Mouse (Mus musculus) cerebellum, adult 9-11 months (tissue): ENCODE measurements around the gene Cog2.

Experiments used
- DNase-seq: peaks from one replicate; pipeline ENCODE4 v3.0.0; 2022

The Cog2 gene

DNA sequence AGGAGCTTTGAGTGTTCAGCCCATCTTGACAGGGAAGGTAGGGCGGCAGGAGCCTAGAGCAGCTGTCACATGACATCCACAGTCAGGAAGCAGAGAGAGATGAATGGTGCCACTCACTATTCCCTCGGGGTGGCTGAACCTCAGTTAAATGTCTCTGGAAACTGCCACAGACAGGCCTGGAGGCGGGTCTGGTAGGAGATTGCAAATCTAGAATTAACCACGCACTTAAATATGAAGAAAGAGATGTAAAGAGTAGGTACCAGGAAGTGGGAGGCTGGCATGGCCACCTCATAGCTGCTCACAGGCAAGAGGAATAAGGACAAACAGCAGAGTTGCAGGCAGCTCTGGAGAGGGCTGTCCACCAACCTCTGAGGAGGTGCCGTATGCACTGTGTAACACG lies 3.4 kb upstream of the Cog2 start:
- no peak for DNase-seq

DNA sequence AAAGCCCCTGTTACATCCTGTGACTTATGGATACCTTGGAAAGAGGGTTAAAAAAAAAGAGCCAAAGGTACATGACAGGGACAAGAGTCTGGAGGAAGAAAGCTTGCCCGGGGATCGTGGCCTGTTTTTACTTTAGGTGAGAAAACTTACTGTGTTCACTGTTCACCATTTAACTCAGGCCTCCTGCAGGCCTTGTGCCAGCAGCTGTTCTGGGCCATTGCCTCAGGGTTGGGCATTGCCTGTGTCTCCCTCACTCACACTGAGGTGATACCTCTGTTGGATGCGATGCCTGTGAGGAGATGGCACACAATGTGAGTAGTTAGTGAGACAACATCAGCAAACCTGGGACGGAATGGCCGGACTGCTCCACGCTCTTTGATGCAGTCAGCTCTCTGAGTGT lies 1.4 kb downstream of the Cog2 start:
- peak; percentile 32 for DNase-seq

DNA sequence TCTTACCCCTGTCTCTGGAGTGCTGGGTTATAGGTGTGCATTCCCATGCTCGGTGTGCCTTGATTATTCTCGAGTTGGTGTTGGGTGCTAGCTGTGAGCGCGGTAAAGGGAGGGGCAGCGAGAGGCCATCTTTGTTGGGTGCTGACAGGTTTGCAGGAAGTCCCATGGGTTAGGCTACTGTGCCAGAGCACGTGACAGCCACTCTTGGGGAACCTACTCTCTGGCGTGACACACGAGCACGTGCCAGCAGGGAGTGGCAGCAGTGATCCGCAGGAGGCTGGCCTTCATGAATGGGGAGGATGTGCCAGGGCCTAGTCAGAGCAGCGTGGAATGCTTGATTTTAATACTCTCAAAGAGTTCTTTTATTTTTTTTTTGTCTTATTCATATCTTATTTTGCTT lies 5.7 kb downstream of the Cog2 start:
- no peak for DNase-seq

DNA sequence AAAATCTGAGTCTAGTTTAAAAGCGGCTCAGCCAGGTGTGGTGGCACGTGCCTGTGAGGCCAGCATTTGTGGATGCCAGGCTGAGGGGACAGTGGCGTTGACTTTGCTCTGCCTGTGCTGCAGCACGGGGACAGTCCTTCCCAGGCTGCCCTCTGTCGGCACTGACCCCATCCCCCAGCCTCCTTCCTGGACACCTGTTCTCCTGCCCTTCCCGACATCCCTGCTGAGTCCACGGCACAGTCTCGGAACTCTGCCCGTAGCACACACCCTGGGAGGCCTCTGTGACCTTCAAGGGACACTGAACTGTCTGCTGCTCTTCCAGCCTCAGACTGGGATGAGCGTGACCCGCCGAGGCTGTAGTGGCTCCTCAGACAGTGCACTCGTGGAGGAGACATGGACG lies 9.5 kb downstream of the Cog2 start:
- DNase-seq: peak; percentile 91

DNA sequence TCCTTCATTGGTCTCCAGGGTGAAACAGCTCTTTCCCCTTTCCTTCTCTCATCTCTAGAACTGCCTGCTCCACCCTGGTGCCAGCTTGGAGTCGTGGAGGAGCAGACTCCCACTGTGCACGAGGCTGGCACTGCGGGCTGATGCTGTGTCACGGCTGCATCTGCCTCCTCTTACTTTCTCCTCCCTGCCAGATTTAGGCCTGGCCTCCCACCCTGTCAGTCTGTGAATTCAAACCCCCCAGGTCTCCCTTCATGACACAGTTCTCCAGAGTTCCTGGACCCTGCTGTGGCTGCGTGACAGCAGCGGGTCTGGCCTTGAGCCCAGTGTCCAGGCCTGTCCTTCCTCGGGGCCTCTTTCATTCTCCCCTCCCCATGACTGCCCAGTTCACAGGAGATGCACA lies 10.0 kb downstream of the Cog2 start:
- DNase-seq: peak; percentile 73

DNA sequence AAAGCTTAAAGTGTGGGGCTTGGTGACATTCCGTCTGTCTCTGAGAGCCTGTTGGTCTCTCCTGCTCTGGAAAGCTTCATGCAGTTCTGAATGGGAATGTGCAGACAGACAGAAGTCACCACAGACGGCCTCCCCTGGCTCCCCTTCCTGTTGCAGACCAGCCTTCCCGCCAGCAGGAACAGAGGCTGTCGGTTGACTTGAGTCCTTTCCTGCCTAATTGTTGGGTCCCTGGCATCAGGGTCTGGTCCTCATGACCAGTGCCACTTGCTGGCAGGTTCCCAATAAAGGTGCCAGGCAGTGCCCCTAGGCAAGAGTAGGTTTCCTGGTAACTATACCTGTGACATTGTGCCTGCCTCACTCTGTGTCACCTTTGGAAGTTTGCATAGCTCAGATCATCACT lies 10.4 kb downstream of the Cog2 start:
- peak; percentile 56 for DNase-seq

DNA sequence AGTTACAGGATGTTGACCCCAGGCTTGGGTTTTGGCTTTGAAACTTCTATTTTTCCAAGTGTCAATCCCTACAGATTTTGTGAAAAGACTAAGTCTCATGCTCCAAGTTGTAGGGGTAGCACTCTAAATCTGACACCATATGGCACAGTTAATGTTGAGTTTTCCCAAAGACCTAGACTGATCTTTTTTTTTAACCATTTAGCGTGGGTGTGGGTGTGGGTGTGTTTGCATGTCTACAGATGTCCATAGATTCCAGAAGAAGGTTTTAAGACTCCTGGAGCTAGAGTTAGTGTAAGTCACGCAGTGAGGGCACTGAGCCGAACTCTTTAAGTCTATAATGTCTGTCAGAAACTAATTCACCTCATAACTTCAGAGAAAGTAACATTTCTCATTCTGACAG lies 12.1 kb downstream of the Cog2 start:
- DNase-seq: no peak

DNA sequence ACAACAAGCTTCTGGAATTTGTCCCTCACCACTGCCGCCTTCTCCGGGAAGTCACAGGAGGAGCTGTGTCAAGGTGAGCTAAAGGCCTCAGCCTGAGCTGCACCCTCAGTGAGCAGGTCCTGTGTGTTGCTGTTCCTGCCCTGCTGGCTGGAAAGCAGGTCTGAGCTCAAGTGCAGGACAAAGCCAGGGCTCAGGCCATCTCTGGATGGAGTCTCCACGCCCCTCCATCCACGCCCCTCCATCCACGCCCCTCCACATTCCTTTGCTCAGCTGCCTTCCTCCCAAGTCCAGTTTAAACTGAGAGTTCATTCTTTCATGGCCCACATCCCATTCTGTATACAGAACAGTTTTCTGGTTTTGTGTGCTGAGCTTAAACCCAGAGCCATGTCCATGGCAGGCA lies 14.9 kb downstream of the Cog2 start:
- no peak for DNase-seq

DNA sequence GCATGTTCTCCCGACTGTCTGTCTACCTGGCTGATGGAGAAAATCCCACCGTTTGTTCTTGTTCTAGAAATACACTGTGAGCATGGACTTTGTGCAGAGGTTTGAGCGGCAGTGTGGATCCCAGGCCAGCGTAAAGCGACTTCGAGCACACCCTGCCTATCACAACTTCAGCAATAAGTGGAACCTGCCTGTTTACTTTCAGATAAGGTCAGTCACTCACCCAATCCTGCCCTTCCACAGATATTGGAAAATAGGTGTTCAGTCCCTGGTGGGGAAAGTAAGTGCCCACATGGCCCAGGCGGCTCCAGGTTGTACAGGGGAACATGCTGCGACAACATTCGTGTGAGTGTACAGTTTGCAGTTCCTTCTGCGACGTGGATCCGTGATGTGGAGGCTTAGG lies 20.3 kb downstream of the Cog2 start:
- no peak for DNase-seq

DNA sequence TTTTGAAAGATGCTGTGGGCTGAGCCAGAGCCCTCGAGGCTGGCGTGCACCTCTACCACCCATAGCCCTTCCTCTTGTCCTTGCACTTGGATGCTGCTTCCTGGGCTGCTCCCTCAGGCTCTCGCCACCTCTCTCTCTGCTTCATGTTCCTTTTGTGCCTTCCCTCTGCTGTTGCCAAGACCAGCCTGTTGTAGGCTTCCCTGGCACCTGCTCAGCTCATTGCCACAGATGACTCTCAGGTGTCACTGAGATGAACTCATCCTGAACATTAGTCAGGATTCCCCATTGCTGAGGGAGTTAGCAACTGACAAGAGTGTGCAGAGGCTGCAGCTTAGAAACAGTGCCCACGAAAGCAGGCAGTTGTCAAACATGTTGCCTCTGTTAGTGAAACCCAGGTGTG lies 21.4 kb downstream of the Cog2 start:
- peak; percentile 85 for DNase-seq

DNA sequence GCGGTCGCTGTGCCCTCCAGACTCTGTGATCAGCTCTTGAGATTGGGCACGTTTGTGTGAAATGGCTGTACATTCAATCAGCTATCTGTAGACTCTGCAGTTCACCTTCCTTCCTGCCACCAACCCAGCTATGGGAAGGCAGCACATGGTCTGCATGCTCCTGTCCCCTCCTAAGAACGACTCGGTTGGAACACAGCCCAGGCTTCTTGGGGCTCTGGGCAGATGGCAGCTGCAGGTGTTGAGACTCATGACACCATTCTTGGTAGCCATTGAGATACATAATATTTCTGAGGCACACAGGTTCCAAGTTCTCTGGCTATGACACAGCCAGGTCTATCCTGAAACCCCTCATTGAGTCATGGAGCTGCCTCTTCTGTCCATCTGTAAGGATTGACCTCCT lies 22.7 kb downstream of the Cog2 start:
- no peak for DNase-seq

DNA sequence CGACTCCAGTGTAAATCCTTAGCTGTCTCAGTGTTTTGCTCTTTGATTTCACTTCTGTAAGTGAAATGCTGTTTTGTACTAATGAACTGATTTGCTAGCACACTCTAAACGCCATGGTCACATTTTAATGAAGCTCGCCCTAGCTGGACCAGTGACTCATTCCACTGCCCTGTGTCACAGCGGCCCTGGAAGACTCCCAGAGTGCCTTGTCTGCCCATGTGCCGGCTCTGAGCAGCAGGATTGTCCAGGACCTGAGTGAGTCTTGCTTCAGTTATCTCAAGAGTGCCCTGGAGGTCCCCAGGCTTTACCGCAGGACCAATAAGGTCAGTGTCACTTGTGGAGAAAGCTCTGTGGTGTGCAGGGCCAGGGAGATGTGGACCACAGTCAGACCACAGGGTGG lies 25.8 kb downstream of the Cog2 start:
- no peak for DNase-seq

DNA sequence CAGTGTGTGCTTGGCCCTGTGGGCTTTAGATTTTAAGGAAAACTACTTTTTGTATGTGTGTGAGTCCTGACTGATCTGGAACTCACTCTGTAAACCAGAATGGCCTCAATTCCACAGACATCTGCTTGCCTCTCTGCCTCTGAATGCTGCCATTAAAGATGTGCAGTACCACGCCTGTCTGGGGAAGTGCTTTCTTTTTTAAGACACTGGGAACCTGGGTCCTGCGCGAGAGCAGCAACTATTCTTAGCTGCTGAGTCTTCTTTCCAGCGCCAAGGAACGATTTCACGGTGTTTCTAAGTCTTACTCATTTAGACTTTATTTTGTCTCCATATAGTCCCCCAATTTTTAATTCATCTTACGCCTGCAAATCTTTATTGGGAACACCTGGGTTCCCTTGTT lies 26.2 kb downstream of the Cog2 start:
- no peak for DNase-seq

DNA sequence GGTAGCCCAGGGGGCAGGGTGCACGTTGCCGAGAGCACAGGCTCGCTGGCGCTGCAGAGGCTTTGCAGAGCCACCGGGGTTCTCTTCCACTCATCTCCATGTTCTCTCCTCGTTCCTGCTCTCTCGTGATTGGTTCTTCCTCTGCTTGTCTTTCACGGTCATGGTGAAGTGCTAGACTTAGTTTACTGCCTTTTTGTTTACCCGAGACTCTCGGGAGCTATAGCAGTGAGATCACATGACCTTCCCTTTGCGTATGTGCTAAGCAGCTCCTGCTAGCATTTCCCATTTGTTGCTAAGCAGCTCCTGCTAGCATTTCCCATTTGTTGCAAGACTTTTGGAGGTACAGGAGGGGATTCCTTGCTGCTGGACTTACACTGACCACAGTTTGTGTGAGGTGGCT lies 26.7 kb downstream of the Cog2 start:
- DNase-seq: no peak

DNA sequence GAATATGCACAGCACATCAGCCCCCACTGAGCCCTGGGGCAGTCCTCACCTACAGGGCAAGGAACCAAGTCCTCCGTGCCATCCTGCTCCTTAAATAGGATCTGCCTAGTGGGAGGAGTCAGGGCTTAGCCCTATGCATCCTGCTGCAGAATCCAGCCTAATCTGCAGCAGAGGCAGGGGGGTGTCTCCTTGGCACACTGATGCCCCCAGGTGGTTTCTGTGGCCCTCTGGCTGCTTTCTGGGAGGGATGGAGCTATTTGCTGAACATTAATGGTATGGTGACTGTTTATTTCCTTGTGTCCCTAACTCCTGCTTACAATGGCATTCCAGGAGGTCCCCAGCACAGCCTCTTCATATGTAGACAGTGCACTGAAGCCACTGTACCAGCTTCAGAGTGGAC lies 27.6 kb downstream of the Cog2 start:
- DNase-seq: no peak

DNA sequence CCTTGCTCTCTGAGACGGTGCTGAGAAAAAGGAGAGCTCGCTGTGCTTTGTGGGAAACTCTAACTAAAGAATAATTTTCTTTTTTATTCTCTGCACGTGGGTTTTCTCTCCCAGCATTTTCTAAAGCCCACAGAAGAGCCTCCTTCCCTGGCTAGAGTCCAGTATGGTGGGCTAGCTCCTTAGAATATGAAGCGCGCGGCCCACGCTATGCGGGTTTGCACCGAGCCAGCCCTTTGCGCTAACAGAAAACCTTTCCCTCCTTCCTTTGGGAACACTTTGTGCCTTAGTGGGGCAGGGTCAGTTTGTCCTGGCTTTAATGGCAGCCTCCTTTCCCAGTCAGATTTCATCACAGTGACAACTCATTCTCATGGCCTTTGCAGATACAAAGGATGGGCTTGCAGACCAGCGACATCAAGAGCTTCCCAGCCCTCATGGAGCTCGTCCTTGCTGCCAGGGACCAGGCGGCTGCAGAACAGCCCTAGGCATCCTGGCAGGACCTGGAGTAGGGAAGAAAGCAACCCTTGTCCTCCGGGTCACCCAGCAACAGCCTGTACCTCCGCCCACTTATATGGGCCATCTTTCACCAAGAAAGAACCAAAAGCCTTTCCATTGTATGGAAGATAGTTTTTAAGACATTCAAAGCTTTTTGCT lies 30.6 kb downstream of the Cog2 start:
- peak; percentile 36 for DNase-seq

DNA sequence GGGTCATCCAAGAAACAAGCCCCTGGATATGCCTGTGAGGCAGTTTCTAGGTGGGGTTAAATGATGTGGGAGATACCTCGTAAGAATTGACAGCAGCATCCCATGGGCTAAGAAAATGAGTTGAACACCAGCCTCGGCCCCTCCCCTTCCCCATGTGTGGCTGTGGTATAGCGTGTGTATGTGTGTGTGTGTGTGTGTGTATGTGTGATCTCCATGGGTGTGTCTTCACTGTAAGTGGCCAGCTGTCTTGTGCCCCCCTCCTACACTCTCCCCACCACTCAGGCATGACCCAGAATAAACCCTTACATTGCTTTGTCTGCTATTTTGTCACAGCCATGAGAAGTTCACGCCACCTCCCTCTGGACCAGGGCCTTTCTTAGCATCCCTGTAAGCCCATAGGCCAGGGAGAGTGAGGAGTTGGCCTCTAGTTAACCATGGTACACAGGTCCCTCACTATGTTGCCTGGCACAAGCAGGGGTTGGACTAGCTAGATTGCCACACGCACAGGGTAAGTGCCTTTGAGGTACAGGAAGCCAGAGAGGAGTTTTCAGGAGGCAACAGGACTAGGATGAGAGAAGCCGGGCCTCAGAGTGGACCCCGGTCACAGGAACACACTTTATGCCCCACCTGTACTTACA lies 34.7 kb downstream of the Cog2 start:
- no peak for DNase-seq

DNA sequence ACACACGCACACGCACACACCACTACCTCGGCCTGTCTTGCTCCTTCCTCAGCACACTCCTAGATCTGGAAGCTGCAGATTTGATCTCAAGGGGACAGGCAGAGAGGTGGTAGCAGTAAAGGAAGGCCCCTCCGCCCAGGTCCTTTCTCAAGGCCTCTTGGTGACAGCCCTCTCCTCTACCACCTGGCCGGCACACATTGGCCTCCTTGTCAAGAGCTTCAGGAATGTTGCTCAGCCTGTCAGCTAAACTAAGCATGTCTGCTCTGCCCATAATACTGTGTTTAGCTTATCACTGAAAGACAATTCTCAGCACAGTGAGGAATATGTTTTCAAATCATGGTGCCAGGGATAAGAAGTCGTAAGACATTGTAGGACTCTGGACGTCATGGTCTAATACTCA lies 35.6 kb downstream of the Cog2 start:
- DNase-seq: no peak

DNA sequence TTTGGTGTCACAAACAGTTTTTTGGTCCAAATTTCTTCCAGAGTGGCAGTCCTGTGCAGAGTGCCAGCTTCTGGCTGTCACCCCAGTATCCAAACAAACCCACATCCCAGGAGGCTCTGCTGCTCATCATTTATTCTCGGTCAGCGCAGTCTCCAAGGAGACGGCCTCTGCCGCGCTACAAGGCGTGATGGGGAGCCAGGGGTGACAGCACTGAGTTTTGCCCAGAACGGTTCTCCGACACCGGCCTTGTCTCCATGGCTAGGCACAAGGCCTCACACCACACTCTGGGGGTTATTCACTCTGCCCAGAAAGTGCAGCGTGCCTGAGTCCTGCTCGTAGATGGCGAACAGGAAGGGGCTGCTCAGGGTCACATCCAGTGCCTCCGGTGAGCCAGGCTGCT lies 36.1 kb downstream of the Cog2 start:
- peak; percentile 74 for DNase-seq

DNA sequence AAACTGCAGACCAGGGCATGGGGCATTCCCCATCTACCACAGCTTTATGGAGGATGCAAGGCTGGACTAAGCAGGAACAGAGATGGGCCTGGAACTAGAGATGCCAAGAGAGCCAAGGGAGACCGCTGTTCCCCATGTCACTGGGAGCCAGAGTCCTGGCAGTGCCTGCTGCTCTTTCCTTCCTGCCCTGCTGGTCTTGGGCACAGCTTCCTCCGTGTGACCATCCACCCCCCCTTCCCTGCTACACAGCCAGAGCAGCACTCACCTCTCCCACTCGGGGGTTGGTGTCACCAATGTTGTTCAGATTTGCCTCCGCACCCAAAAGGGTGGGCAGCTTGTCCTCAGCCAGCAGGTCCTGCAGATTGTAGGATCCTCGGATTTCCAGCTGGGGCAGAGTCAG lies 36.9 kb downstream of the Cog2 start:
- peak; percentile 85 for DNase-seq

DNA sequence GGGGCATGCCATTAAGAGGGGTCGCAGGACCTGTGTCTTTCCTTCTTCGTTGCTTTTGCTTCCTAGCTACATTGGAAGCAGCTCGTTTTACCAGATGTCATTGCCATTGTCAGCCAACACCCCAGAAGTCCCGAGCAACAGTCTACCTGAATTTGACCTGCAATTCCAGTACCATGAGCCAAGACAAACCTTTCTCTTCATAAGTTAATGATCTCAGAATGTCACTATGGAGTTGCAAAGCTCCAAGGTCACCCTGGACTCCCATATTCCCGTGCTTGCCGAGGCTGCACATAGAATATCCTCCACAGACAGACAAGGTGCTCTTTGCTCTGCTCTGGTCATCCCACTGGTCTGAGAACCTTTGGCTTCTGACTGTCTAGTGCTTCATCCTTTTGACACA lies 46.6 kb downstream of the Cog2 start:
- DNase-seq: no peak

DNA sequence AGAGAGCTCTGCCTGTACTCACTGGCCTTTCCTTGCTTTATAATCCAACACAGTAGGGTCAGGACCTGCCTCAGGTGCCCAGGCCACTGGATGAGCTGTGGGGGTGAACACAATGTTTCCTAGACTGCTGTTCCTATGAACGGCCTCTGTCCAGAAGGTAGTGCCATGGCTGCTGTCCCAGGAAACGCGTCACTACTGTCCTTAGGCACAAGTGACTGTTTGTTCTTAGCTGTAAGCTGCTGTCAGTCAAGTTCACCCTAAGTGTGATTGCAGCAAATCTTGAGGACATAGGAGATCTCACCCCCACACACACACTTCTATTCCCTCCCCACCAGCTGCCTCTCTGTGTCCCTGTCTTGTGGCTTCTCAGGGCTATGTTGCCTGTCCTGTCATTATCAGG lies 47.0 kb downstream of the Cog2 start:
- DNase-seq: no peak

DNA sequence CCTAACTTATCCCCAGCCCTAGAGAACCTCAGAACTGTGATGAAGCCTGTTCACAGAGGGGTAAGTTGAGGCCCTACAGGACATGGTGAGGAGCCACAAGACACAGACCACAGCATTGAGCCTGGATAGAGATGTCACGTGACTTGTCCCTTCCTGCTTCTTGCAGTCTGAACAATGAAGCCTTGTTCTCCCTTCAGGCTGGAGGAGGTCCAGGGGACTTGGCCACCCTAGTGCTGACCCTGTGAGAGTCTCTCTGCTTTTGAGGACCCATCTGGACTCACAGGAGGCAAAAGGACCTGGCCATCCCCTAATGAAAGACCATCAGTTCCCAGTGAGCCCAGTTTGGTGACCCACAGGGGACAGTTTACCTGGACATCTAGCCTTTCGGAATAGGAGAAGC lies 48.5 kb downstream of the Cog2 start:
- DNase-seq: peak; percentile 64

DNA sequence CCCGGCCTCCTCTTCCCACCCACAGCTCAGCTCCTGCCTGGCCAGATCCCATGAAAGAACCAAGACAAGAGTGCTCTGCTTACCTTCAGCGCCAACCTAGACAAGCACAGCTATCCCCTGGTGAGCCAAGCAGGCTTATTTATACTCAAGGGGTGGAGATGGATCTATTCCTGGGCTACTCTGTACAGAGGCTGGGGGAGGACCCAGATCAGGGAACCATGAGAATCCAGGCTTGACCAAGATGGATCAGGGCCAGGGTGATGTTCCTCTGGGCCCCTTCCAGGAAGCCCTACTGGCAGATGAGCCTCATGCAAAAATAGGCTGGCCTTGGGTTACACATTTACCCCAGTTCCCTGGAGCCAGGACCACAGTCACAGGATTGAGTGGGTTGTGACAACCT lies 49.0 kb downstream of the Cog2 start, which contains the start of gene Agt:
Agt (minus strand) TSS at position 114 of the 400 bp plus-strand sequence.
- peak; percentile 69 for DNase-seq

DNA sequence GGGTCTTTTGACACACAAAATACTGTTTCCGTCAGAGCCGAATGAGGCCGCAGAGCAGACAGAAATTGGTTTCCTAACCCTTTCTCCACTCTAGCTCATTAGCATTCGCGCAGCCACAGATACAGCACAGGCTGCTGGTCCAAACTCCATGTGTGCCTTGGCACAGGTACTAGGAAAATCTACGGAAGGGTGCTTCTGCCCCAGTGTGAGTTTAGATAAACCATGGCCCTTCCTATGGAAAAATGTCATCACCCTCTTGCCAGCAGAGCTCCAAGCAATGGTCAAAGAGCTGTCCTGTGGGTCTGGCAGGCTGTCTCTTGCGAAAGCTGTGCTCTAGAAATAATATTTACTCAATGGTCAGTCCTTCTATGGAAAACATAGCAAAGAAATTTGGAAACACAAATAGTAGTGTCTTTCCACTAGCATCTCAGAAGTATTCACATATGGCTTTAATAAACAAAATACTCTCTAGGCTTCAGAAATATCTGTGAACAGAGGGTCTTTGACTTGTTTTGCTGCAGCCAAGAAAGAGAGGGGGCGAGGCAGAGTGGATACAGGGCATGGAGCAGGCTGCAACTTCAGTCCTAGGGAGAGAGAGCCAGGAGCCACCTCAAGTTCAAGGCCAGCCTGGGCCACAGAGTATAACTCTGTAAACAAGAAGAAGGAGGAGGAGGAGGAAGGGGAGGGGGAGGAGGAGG lies 51.3 kb downstream of the Cog2 start:
- no peak for DNase-seq
